Comparison of ENCODE assay signal across 8 mouse cellular contexts in the genomic region with DNA sequence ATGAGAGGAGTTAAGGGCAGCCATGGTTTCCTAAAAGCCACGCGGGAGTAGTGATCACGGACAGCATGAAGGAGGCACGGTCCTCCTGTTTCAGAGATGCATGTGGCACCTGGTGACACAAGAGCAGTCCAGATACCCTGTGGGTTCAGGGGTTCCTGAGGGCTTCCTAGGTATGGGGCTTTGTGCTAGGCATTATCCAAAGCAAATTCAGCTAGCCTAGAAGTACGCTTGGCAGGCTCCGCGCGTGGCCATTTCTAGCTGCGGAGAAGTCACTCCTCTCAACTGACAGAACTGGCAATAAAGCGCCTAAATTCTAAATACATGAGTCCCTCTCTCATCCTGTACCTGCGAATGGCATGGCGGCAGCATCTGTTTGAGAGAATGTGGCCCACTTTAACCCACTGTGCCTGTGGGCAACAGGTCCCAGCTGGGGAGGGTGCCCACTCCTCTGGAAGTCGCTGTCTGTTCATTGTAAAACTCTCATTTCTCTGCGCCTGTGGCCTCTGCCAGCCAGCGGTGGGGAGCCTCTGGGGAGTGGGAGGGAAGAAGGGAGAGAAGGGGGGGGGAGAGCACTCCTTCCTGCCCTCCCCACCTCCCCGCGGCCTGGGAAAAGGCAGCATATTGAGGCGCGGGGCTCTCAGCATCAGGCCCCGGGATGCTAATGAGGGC. TPM values are rescaled to one million over a fixed set of nuclear protein-coding genes. Genes with fewer than 3 reads are reported as not detected.
DNase-seq lines count a peak whose midpoint lies in the region; ATAC-seq lines count a peak whose summit lies in the region.

No protein-coding gene starts in this region.

- H3K9ac ChIP-seq in heart, embryonic 11.5 days (ENCODE audit: low read depth, low read length): no peak overlapping the region
- 0 out of 2 replicates have a peak overlapping the region, but pooled peaks have one; percentile 33 for H3K9ac ChIP-seq in limb, embryonic 15.5 days

- no peak for DNase-seq in heart, postnatal 14 days
- DNase-seq in thymus, postnatal 36 days: peak; percentile 26 to 33
- DNase-seq in thymus, postnatal 0 days (ENCODE audit: low spot score): no peak
- DNase-seq in adrenal gland, postnatal 10 days: no peak
- DNase-seq in right cerebral cortex, adult 18-20 months: no peak
- DNase-seq in right cerebral cortex, postnatal 4 days: no peak

- H3K4me2 ChIP-seq in heart, embryonic 11.5 days: peak overlapping the region; percentile 84
- H3K4me2 ChIP-seq in limb, embryonic 15.5 days: peak overlapping the region; percentile 88

- H3K27ac ChIP-seq in heart, embryonic 11.5 days (ENCODE audit: low read depth, low read length): no peak overlapping the region
- H3K27ac ChIP-seq in limb, embryonic 15.5 days: no peak overlapping the region

- WGBS in heart, embryonic 11.5 days (ENCODE audit: insufficient replicate concordance): 19% methylated on average over 20 of the region's 20 CpGs
- 26% methylated on average over 20 of the region's 20 CpGs for whole genome bisulfite sequencing in limb, embryonic 15.5 days

- peak overlapping the region; percentile 42 for H3K4me3 ChIP-seq in heart, embryonic 11.5 days (ENCODE audit: low read depth, low read length)
- peak overlapping the region; percentile 44 for H3K4me3 ChIP-seq in limb, embryonic 15.5 days

- H3K4me1 ChIP-seq in heart, embryonic 11.5 days (ENCODE audit: control insufficient read depth, insufficient read depth, low read length): peaks cover 35% of the 10 kb centered on the region
- H3K4me1 ChIP-seq in limb, embryonic 15.5 days: peaks cover 53% of the 10 kb centered on the region

- intact Hi-C loops in heart, postnatal 14 days (cut with DNase I): no loop called here

- H3K9me3 ChIP-seq in heart, embryonic 11.5 days (replicated peaks; ENCODE audit: control insufficient read depth, low read length): no peaks in the 10 kb centered on the region
- no peaks in the 10 kb centered on the region for H3K9me3 ChIP-seq in limb, embryonic 15.5 days

- no peaks in the 10 kb centered on the region for H3K36me3 ChIP-seq in heart, embryonic 11.5 days (ENCODE audit: control insufficient read depth, insufficient read depth, low read length)
- no peaks in the 10 kb centered on the region for H3K36me3 ChIP-seq in limb, embryonic 15.5 days

- peaks cover 85% of the 10 kb centered on the region for H3K27me3 ChIP-seq in heart, embryonic 11.5 days (ENCODE audit: control insufficient read depth, insufficient read depth, low read length)
- H3K27me3 ChIP-seq in limb, embryonic 15.5 days: peaks cover 75% of the 10 kb centered on the region

- ATAC-seq in heart, embryonic 11.5 days (replicated peaks; ENCODE audit: insufficient number of reproducible peaks, low FRiP score, low TSS enrichment): no peak
- no peak for ATAC-seq in limb, embryonic 15.5 days (ENCODE audit: insufficient number of reproducible peaks, low FRiP score, low TSS enrichment, low read depth)

RNA-seq across cellular contexts. Expression of gene Hes5, which starts 0.6 kb away (rescaled TPM):
- 0.56 TPM in 1 of 2 replicates, not detected in the other for polyA plus RNA-seq in heart, embryonic 11.5 days (2014; fragmentation: Nextera tagmentation; extraction: Ambion mirVana)
- not detected for total RNA-seq in heart, postnatal 14 days (2021)
- polyA plus RNA-seq in thymus, postnatal 0 days (2015; fragmentation: Nextera tagmentation; extraction: Ambion mirVana): 3.3 and 3.6 TPM in 2 replicates
- 1.1 and 1.3 TPM in 2 replicates for polyA plus RNA-seq in limb, embryonic 15.5 days (2015; fragmentation: Nextera tagmentation; extraction: Ambion mirVana)
- under 1 TPM in 1 of 2 experiments, not detected in 1; 0.76 TPM for total RNA-seq in adrenal gland, postnatal 10 days (2021)

RNA-seq across cellular contexts. Expression of gene Pank4, which starts 3.8 kb away (rescaled TPM):
- polyA plus RNA-seq in heart, embryonic 11.5 days (2014; fragmentation: Nextera tagmentation; extraction: Ambion mirVana): 40.6 and 45.0 TPM in 2 replicates
- total RNA-seq in heart, postnatal 14 days (2021): 10 to 100 TPM; 38.3 to 41.0 TPM
- polyA plus RNA-seq in thymus, postnatal 0 days (2015; fragmentation: Nextera tagmentation; extraction: Ambion mirVana): 41.5 and 42.9 TPM in 2 replicates
- 35.4 and 38.6 TPM in 2 replicates for polyA plus RNA-seq in limb, embryonic 15.5 days (2015; fragmentation: Nextera tagmentation; extraction: Ambion mirVana)
- 10 to 100 TPM; 23.1 to 35.2 TPM for total RNA-seq in adrenal gland, postnatal 10 days (2021)

RNA-seq across cellular contexts. Expression of gene Tnfrsf14, which starts 31.8 kb away (rescaled TPM):
- polyA plus RNA-seq in heart, embryonic 11.5 days (2014; fragmentation: Nextera tagmentation; extraction: Ambion mirVana): 3.0 and 4.4 TPM in 2 replicates
- 1 to 10 TPM; 4.1 to 5.6 TPM for total RNA-seq in heart, postnatal 14 days (2021)
- polyA plus RNA-seq in thymus, postnatal 0 days (2015; fragmentation: Nextera tagmentation; extraction: Ambion mirVana): 5.3 and 6.4 TPM in 2 replicates
- polyA plus RNA-seq in limb, embryonic 15.5 days (2015; fragmentation: Nextera tagmentation; extraction: Ambion mirVana): 0.86 and 1.1 TPM in 2 replicates
- total RNA-seq in adrenal gland, postnatal 10 days (2021): 10 to 100 TPM in 1 of 2 experiments, 1 to 10 TPM in 1; 8.1 to 12.7 TPM

Comparison
In these comparisons a context has a peak if more than half of its experiments do, and no peak if none do; other contexts are left out.
1. DNase-seq: peak in thymus, postnatal 36 days (2 of 2); none in heart, postnatal 14 days (0 of 2), thymus, postnatal 0 days (single experiment), adrenal gland, postnatal 10 days (single experiment), right cerebral cortex, adult 18-20 months (single experiment) and right cerebral cortex, postnatal 4 days (single experiment).